Comparison of ENCODE assay signal across 17 mouse cellular contexts in the genomic region with DNA sequence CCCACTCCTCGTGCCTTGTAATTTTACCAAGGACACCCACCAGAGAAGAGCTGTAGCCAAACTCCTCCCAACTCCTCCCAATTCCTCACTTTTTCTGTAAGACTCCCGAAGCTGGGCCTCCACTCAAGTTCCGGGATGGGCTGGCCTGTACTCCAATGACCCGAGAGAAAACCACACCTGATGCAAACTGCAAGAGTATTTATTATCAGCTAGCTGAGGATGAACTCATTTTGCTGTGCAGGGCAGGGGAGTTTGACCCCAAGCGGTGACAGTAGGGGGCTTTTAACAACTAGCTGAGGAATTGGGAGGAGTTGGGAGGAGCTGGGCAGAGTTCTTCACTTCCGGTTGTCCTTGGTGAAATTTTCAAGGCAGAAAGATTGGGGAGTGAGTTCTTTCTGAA. TPM values are rescaled to one million over a fixed set of nuclear protein-coding genes. Genes with fewer than 3 reads are reported as not detected.
A peak's percentile ranks its signal among the peaks of the same experiment; 100 is the strongest.
DNase-seq lines count a peak whose midpoint lies in the region.
"Had no signal": no experiment of that assay in that cellular context is flagged by ENCODE, and none has a peak within 500 bp of the region (broad histone marks: within the 10 kb centered on the region; RNA-seq: fewer than 3 reads in every experiment).

No protein-coding gene starts in this region.

- peak; percentile 36 for DNase-seq in ovary, postnatal 36 days (ENCODE audit: low spot score)
- DNase-seq in ovary, postnatal 14 days (ENCODE audit: low spot score), result no peak
- DNase-seq in adrenal gland, adult 2 months, result peak; percentile 80
- DNase-seq in adrenal gland, postnatal 36 days, result peak; percentile 61 to 62
- DNase-seq in cerebellum, adult 9-11 months, result no peak
- DNase-seq in lung, postnatal 25 days (ENCODE audit: low spot score), result no peak
- DNase-seq in layer of hippocampus, postnatal 10 days (ENCODE audit: low spot score in 2 of 2), result no peak
- DNase-seq: cerebellum, adult 2 months; cerebellum, postnatal 25 days; gastrocnemius, postnatal 14 days; heart, postnatal 4 days; kidney, postnatal 14 days; layer of hippocampus, adult 9-11 months; liver; lung, postnatal 36 days; right cerebral cortex, adult 18-20 months; spleen, adult 18-20 months had no signal

RNA-seq across cellular contexts. Expression of a gene that starts 4.4 kb away (rescaled TPM):
- total RNA-seq in adrenal gland, adult 2 months (2021), result 10 to 100 TPM; 39.8 to 46.1 TPM
- polyA plus RNA-seq in adrenal gland, adult 2 months (2012; rRNA removed), result 9.0 and 19.5 TPM in 2 replicates
- total RNA-seq in adrenal gland, postnatal 36 days (2021), result 10 to 100 TPM; 48.7 to 59.8 TPM
- total RNA-seq in layer of hippocampus, postnatal 10 days (2021), result 10 to 100 TPM; 24.9 to 26.9 TPM

RNA-seq across cellular contexts. Expression of a gene that starts 31.8 kb away (rescaled TPM):
- total RNA-seq in adrenal gland, adult 2 months (2021), result 10 to 100 TPM; 17.3 to 26.1 TPM
- polyA plus RNA-seq in adrenal gland, adult 2 months (2012; rRNA removed), result 3.1 and 3.7 TPM in 2 replicates
- total RNA-seq in adrenal gland, postnatal 36 days (2021), result 10 to 100 TPM; 19.7 to 30.9 TPM
- 1 to 10 TPM; 1.3 to 3.0 TPM for total RNA-seq in layer of hippocampus, postnatal 10 days (2021)

Comparison
In these comparisons a context has a peak if more than half of its experiments do, and no peak if none do; other contexts are left out.
1. DNase-seq: peak in ovary, postnatal 36 days (single experiment), adrenal gland, adult 2 months (single experiment) and adrenal gland, postnatal 36 days (2 of 2); none in ovary, postnatal 14 days (single experiment), cerebellum, adult 9-11 months (single experiment), lung, postnatal 25 days (single experiment) and layer of hippocampus, postnatal 10 days (0 of 2).
2. RNA of a gene that starts 31.8 kb away (total RNA-seq): 19.7 to 30.9 TPM in adrenal gland, postnatal 36 days and 17.3 to 26.1 TPM in adrenal gland, adult 2 months; 1.3 to 3.0 TPM in layer of hippocampus, postnatal 10 days; every median in the first group is over 4 times any median in the second.